Mouse (Mus musculus): ENCODE measurements around the gene Fndc3b.
"Not testable (repeated sequence)": the region's sequence is repeated elsewhere in the genome, so short reads cannot be mapped to it uniquely, and the experiment has no call there.

Gene Fndc3b

DNA sequence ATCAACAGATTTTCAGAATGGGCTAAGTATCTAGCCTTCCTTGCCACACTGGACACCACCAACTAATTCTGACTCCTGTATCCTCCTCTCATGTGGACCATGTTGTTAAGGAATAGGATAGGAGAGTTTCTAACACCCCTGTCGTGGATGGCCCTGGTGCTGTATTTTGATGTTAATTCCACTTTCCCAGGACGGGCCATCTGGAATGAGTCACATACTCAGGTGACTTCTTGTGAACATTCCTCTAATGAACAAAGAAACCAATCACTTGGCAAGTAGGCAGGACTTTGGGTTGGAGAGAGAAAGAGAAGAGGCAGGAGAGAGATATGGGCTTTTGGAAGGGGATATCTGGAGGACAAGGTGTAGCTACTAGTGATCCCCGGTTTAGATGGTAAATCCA, 204.2 kb downstream of the Fndc3b start:
- no peak for DNase-seq (ENCODE audit: low read depth, low spot score)

GRCm38 (mm10) chr3:27505582-27505981, 205.5 kb downstream of the Fndc3b start:
- no peak for DNase-seq (ENCODE audit: low read depth, low spot score)

DNA sequence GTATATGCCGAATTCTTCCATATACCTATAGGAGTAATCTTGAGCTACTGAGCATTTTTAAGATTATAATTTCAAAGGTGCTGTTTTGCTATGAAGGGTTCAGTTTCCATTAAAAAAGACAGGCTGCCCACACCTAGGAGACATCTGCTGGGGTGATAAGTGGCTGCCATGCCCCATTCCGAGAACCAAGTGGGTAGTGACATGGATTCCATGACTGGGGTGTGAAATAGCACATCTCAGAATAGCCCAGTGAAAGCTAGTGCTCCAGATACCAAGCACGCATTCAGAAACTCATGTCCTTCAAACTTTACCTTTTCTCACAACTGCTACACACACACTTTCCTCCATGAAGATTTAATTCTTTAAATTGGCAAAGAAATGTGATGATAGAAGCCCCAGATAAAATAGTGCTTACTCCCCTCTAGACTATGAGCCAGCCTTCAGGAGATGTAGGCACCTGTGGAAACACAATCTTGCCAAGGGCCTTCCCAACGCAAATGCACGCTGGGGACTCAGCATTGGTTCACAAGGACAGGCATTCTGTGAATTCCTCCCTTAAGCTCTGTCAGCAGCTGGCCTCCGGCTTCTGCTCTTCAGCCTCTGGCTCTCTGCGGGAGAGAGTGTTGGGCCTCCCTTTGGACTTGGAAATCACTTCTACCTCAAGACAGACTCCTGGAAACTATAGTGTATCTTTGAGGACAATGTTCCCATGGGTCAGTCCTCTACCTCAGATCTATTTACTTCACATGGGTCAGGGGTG, 207.6 kb downstream of the Fndc3b start:
- DNase-seq (ENCODE audit: low read depth, low spot score): no peak

DNA sequence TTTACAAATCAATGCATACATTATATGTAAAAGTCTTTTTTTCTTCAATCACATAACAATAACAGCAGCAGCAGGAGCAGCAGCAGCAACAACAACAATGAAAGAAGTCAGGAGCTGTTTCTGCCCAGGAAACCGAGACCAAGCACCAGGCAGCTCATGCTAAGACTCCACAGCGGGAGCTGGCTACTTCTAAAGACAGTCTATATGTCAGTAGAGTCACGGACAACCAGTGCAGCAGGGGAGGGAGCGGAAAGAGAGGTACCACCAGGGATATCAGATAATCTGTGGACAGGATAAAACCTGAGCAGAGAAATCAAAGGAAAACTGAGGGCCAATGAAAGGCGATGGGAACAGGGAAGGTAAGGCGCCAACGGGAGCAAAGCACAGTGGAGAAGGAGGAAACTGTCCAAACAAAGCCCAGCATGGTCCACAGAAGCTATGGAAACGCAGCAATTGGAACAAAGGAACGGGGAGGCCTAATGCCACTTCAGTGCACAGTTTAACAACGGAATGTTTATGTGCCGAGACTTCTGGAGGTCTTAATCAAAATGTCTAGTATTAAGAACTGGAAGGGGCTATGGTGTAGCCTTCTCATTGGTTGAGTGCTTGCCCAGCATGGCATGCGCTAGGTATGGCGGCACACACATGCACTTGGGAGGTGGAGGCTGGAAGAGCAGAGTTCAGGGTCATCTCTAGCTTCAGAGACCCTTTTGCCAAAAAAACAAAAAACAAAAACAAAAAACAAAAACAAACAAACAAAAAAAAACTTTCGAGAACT, 215.6 kb downstream of the Fndc3b start:
- DNase-seq (ENCODE audit: low read depth, low spot score): no peak

- no peak for DNase-seq (ENCODE audit: low read depth, low spot score)
Observed at GRCm38 (mm10) chr3:27494698-27495097, 216.4 kb downstream of the Fndc3b start.

DNA sequence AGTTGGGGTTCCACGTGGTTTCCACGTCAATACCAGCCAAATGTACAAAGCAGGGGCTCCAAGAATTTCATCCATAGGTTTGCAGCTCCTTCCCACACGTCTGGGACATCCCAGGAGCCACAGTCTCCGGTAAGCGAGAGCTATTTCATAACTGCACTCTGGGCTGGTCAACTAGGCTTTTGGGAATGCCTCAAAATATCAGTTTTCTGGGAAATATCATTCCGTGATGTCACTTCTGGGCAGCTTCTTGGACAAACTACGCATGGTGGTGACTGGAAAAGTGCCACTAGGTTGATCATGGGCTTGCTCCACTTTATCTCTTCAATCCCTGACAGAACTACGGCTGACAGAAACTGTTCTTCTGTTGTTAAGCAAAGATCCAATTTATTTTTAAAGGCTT, 217.0 kb downstream of the Fndc3b start:
- peak; percentile 57 for DNase-seq (ENCODE audit: low read depth, low spot score)

DNA sequence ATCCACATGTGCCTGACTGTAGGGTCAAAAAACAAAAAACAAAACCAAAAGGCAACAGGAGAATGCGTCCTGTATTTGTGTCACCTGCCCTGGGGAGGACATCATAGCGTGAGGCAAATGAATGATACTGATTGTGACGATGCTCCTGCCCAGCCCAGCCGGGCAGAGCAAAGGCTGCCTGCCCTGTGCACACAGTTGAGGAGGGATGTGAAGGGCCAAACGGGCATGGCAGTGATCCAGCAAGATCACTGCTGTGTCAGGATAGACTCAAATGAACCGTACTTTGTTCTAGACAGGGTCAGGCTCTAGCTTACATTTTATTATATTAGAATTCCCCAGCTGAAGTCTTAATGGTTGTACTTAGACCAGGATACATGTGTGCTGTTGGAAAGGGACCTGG, 219.3 kb downstream of the Fndc3b start:
- DNase-seq (ENCODE audit: low read depth, low spot score): no peak

DNA sequence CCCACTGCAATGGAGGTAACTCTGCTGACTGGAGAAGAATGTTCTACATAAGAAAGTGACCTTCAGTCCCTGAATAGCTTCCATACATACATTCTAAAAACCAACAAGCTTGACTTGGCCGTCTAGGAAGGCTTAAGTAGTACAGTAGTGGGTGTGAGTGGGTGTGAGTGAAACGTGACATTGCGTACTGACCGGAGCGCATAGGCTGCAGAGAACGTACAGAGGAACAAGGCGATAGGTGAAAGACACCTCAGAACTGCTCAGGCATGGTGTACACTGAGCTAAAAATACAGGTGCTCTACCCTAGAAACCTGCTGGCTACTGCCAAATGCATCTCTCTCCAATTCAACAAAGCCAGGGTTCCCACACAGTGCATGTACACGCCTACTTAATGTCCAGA, 219.7 kb downstream of the Fndc3b start:
- no peak for DNase-seq (ENCODE audit: low read depth, low spot score)

DNA sequence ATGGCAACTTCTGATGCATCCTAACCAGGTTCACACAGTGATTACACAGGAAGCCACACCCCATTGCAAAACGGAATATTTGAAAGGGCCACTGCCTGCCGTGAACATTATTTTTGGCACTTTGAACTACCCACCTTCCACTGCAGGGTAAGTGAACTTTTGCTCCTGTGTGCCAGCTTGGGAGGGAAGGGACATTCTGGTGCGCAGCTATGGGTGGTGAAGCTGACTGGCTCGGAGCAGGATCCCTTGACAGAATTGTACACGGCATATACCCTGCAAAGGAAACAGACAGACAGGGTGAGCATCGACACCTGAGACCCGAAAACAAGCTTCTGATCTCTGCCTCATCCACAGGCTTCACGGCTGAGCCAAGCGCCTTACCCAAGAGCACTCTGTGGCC, 220.2 kb downstream of the Fndc3b start:
- DNase-seq (ENCODE audit: low read depth, low spot score): no peak

DNA sequence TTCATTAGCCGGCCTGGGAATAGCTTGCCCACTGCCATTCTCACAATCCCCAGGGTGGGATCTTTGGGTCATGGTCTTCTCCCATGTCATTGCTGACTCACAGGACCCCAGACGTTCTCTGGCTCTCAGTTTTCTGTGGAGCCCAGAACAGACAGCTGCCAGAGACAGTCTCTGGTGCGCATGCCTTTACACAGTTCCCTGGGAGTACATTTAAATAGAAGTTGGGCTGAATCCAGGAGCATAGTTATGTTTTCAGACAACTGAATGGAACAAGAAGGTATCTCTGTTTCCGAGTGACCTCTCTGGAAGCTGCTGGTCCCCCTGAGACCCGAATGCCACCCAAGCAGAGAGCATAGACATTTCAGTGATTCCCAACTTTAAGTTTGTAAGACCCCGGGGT, 221.6 kb downstream of the Fndc3b start:
- DNase-seq (ENCODE audit: low read depth, low spot score): no peak

DNA sequence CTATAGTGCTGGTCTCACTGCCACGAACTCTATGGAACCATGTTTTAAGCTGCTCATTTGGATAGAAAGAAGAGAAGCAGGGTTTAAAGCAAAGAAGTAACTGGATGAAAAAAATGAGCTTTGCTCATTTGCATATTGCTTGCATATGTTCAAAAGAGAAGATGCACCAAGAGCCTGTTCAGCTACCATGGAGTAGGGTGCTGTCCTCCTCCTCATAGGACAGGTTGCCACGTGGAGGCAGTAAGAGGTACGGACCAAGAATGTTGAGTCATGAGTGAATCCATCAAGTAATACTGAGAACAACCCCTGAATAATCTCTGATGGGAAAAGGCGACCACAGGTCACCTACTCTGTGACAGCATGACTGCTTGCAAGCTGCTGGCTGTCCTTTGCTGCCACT, 226.0 kb downstream of the Fndc3b start:
- DNase-seq (ENCODE audit: low read depth, low spot score): no peak

DNA sequence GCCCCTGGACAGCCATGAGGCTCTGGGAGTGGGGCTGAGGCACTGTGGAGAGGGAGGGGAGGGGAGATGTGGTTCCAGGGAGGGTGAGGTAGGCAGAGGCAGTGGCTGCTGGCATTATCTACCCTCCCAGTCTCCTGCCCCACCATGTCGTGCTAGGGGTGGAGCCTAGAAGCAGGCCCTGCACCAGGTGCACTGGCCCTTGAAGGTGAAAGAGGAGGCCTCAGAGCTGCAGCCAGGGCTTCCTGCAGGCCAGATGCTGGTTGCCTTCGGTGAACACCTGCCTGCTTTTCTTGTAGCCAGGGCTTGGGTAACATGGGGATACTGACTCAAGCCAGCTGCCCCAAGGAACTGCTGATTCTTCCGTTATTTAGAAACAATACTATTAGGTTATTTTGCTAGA, 226.4 kb downstream of the Fndc3b start:
- no peak for DNase-seq (ENCODE audit: low read depth, low spot score)

GRCm38 (mm10) chr3:27483762-27484161, 227.3 kb downstream of the Fndc3b start:
- DNase-seq (ENCODE audit: low read depth, low spot score): no peak

DNA sequence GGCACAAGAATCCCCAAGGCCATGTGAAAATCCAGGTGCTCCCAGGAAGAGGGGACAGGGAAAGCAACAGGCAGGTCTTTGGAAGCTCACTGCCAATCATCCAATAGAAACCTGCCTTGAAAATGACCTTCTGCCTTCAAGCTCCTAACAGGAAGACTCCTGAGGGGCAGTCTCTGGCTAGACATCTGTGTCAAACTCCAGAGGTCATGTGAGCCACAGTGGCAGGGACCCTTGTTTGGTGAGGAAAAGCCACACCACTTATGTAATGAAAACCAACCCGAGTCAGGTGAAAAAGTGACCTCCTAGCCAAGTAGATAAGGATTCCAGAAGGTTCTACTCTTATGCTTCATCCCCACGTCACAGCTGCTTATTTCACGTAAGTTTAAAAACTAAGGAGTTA, 227.8 kb downstream of the Fndc3b start:
- no peak for DNase-seq (ENCODE audit: low read depth, low spot score)

- DNase-seq (ENCODE audit: low read depth, low spot score): no peak
Observed at GRCm38 (mm10) chr3:27481738-27482137, 229.4 kb downstream of the Fndc3b start.

DNA sequence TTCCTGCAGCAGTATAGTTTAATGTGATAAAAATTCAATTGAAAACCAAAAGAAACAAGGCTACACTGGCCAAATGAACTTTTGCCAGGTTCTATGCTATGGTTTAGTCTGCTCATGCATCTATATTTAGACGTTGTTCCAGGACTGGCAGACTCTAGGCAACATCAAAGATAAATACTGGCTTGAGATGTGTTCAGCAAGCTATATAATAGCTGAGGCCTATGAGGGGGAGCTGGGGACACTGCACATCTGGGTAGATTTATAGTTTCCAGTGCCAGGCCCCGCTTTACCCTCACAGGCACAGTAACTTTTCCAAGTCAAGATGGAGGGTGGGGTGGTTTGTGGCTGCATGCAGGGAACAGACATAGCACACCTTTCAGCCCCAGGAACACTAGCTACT, 231.7 kb downstream of the Fndc3b start:
- DNase-seq (ENCODE audit: low read depth, low spot score): no peak

DNA sequence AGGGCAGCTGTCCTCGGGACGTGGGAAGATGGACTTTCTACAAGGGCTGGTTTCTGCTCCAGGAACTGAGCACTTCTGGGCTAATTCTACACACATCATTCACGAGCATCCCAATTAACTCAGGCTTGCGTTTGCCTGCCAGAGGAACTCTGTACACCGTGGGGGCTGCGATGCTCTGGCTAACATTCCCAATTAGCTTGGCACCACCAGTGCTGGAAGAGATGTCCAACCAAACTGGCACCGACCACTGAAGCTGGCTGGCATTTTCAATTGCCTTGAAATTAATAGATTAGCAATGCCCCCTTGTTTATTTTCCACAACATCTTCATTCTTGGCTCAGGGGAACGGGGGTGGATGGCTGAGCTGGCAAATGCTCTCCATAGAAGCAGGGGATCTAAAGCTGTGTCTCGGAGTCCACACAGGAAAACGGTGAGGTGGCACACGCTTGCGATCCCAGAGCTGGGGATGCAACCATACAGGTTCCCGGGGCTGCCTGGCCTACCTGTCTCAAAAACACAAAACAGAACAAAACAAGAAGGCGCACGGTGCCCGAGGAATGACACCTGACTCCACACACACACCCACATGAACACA, 232.4 kb downstream of the Fndc3b start:
- DNase-seq (ENCODE audit: low read depth, low spot score): no peak

GRCm38 (mm10) chr3:27477749-27478148, 233.4 kb downstream of the Fndc3b start:
- DNase-seq (ENCODE audit: low read depth, low spot score): not testable (repeated sequence)

- DNase-seq (ENCODE audit: low read depth, low spot score): no peak
Observed at GRCm38 (mm10) chr3:27475899-27476298, 235.2 kb downstream of the Fndc3b start.

GRCm38 (mm10) chr3:27473801-27474599, 237.1 kb downstream of the Fndc3b start:
- peak; percentile 32 for DNase-seq (ENCODE audit: low read depth, low spot score)

GRCm38 (mm10) chr3:27472846-27473245, 238.3 kb downstream of the Fndc3b start:
- DNase-seq (ENCODE audit: low read depth, low spot score): no peak

GRCm38 (mm10) chr3:27470781-27471180, 240.3 kb downstream of the Fndc3b start:
- DNase-seq (ENCODE audit: low read depth, low spot score): no peak

Data from skeletal muscle tissue, adult 2 months (tissue).